Mouse (Mus musculus): ENCODE measurements around the gene Ttc36. TPM values are rescaled to one million over a fixed set of nuclear protein-coding genes. Genes with fewer than 3 reads are reported as not detected.

The Ttc36 gene
- 1.3 TPM in 1 of 2 replicates, not detected in the other for polyA plus RNA-seq (2014; fragmentation: Nextera tagmentation; extraction: Ambion mirVana)

- no peak for ATAC-seq (ENCODE audit: insufficient number of reproducible peaks, insufficient read depth, low FRiP score, low read depth)
- 78% methylated on average over 4 of the region's 4 CpGs for WGBS
- H3K27ac ChIP-seq (replicated peaks in 1 of 2; ENCODE audit: control insufficient read depth in 1 of 2, insufficient read depth in 1 of 2, low read depth in 2 of 2, low read length in 2 of 2): no peak within 1 kb of the TSS
Observed at GRCm38 (mm10) chr9:44802808-44803450, at the start of gene Ttc36. Ttc36 (minus strand) TSS chr9:44803072.

GRCm38 (mm10) chr9:44847446-44847845, 44.6 kb upstream of the Ttc36 start:
- 67% methylated on average over 6 of the region's 6 CpGs for WGBS
- Histone ChIP-seq H3K36me3 (ENCODE audit: control insufficient read depth, insufficient read depth, low read length) (peaks cover 92% of the 10 kb centered on the region), H3K27me3 (ENCODE audit: control insufficient read depth, insufficient read depth, low read length) (no peaks in the 10 kb centered on the region), H3K4me2 (ENCODE audit: low read length) (no peak overlapping the region), H3K9ac (ENCODE audit: low read length) (no peak overlapping the region), H3K27ac (replicated peaks in 1 of 2; ENCODE audit: control insufficient read depth in 1 of 2, insufficient read depth in 1 of 2, low read depth in 2 of 2, low read length in 2 of 2) (no peak overlapping the region; a peak in 1 of 4 replicates), H3K4me1 (ENCODE audit: control insufficient read depth in 2 of 2, insufficient read depth in 2 of 2, low read length in 2 of 2) (peaks cover 0 to 3% of the 10 kb centered on the region in 2 experiments; a peak in 1 of 4 replicates), H3K9me3 (ENCODE audit: control insufficient read depth, low read length) (no peaks in the 10 kb centered on the region), H3K4me3 (ENCODE audit: control insufficient read depth in 1 of 2, insufficient read depth in 1 of 2, low read depth in 1 of 2, low read length in 2 of 2) (no peak overlapping the region)
- ATAC-seq (ENCODE audit: insufficient number of reproducible peaks, insufficient read depth, low FRiP score, low read depth): no peak

More at GRCm38 (mm10) chr9:44802808-44803450, at the start of gene Ttc36:
- Histone ChIP-seq H3K4me3 (ENCODE audit: control insufficient read depth in 1 of 2, insufficient read depth in 1 of 2, low read depth in 1 of 2, low read length in 2 of 2) (no peak within 1 kb of the TSS), H3K4me2 (ENCODE audit: low read length) (no peak within 1 kb of the TSS), H3K9me3 (ENCODE audit: control insufficient read depth, low read length) (no peaks in the 10 kb centered on the region), H3K4me1 (ENCODE audit: control insufficient read depth in 2 of 2, insufficient read depth in 2 of 2, low read length in 2 of 2) (peaks cover 6 to 10% of the 10 kb centered on the region in 2 experiments; a peak in 2 of 4 replicates), H3K36me3 (ENCODE audit: control insufficient read depth, insufficient read depth, low read length) (peaks cover 36% of the 10 kb centered on the region), H3K27me3 (ENCODE audit: control insufficient read depth, insufficient read depth, low read length) (peaks cover 16% of the 10 kb centered on the region), H3K9ac (ENCODE audit: low read length) (no peak within 1 kb of the TSS)

- H3K4me3 ChIP-seq (ENCODE audit: control insufficient read depth in 1 of 2, insufficient read depth in 1 of 2, low read depth in 1 of 2, low read length in 2 of 2): no peak overlapping the region
- H3K9me3 ChIP-seq (ENCODE audit: control insufficient read depth, low read length): no peaks in the 10 kb centered on the region
- H3K9ac ChIP-seq (ENCODE audit: low read length): no peak overlapping the region
- no peak for ATAC-seq (ENCODE audit: insufficient number of reproducible peaks, insufficient read depth, low FRiP score, low read depth)
- no peak overlapping the region for H3K27ac ChIP-seq (replicated peaks in 1 of 2; ENCODE audit: control insufficient read depth in 1 of 2, insufficient read depth in 1 of 2, low read depth in 2 of 2, low read length in 2 of 2)
- H3K36me3 ChIP-seq (ENCODE audit: control insufficient read depth, insufficient read depth, low read length): peaks cover 94% of the 10 kb centered on the region
- H3K27me3 ChIP-seq (ENCODE audit: control insufficient read depth, insufficient read depth, low read length): no peaks in the 10 kb centered on the region
- 85% methylated on average over 10 of the region's 10 CpGs for WGBS
- H3K4me1 ChIP-seq (ENCODE audit: control insufficient read depth in 2 of 2, insufficient read depth in 2 of 2, low read length in 2 of 2): peaks cover 0 to 3% of the 10 kb centered on the region in 2 experiments; a peak in 1 of 4 replicates
- no peak overlapping the region for H3K4me2 ChIP-seq (ENCODE audit: low read length)
Observed at GRCm38 (mm10) chr9:44841241-44841640, 38.4 kb upstream of the Ttc36 start.

GRCm38 (mm10) chr9:44836439-44836838, 33.6 kb upstream of the Ttc36 start:
- Histone ChIP-seq H3K9me3 (ENCODE audit: control insufficient read depth, low read length) (no peaks in the 10 kb centered on the region), H3K9ac (ENCODE audit: low read length) (no peak overlapping the region), H3K36me3 (ENCODE audit: control insufficient read depth, insufficient read depth, low read length) (peaks cover 94% of the 10 kb centered on the region), H3K4me2 (ENCODE audit: low read length) (no peak overlapping the region), H3K27ac (replicated peaks in 1 of 2; ENCODE audit: control insufficient read depth in 1 of 2, insufficient read depth in 1 of 2, low read depth in 2 of 2, low read length in 2 of 2) (no peak overlapping the region), H3K4me1 (ENCODE audit: control insufficient read depth in 2 of 2, insufficient read depth in 2 of 2, low read length in 2 of 2) (no peaks in the 10 kb centered on the region), H3K27me3 (ENCODE audit: control insufficient read depth, insufficient read depth, low read length) (no peaks in the 10 kb centered on the region), H3K4me3 (ENCODE audit: control insufficient read depth in 1 of 2, insufficient read depth in 1 of 2, low read depth in 1 of 2, low read length in 2 of 2) (no peak overlapping the region)
- WGBS: 53% methylated on average over 7 of the region's 7 CpGs
- ATAC-seq (ENCODE audit: insufficient number of reproducible peaks, insufficient read depth, low FRiP score, low read depth): no peak

- Histone ChIP-seq H3K4me1 (ENCODE audit: control insufficient read depth in 2 of 2, insufficient read depth in 2 of 2, low read length in 2 of 2) (no peaks in the 10 kb centered on the region), H3K27me3 (ENCODE audit: control insufficient read depth, insufficient read depth, low read length) (no peaks in the 10 kb centered on the region), H3K4me3 (ENCODE audit: control insufficient read depth in 1 of 2, insufficient read depth in 1 of 2, low read depth in 1 of 2, low read length in 2 of 2) (no peak overlapping the region), H3K9ac (ENCODE audit: low read length) (no peak overlapping the region), H3K4me2 (ENCODE audit: low read length) (no peak overlapping the region), H3K9me3 (ENCODE audit: control insufficient read depth, low read length) (no peaks in the 10 kb centered on the region), H3K36me3 (ENCODE audit: control insufficient read depth, insufficient read depth, low read length) (peaks cover 95% of the 10 kb centered on the region), H3K27ac (replicated peaks in 1 of 2; ENCODE audit: control insufficient read depth in 1 of 2, insufficient read depth in 1 of 2, low read depth in 2 of 2, low read length in 2 of 2) (no peak overlapping the region)
- WGBS: 51% methylated on average over 4 of the region's 4 CpGs
- no peak; the same call in 1 of the 2 replicates for ATAC-seq (ENCODE audit: insufficient number of reproducible peaks, insufficient read depth, low FRiP score, low read depth)
Observed at GRCm38 (mm10) chr9:44832356-44832755, 29.5 kb upstream of the Ttc36 start.

GRCm38 (mm10) chr9:44830506-44830905, 27.6 kb upstream of the Ttc36 start:
- WGBS: 85% methylated on average over 2 of the region's 2 CpGs
- no peak overlapping the region for H3K9ac ChIP-seq (ENCODE audit: low read length)
- no peaks in the 10 kb centered on the region for H3K27me3 ChIP-seq (ENCODE audit: control insufficient read depth, insufficient read depth, low read length)
- ATAC-seq (ENCODE audit: insufficient number of reproducible peaks, insufficient read depth, low FRiP score, low read depth): no peak
- H3K4me3 ChIP-seq (ENCODE audit: control insufficient read depth in 1 of 2, insufficient read depth in 1 of 2, low read depth in 1 of 2, low read length in 2 of 2): no peak overlapping the region
- H3K4me1 ChIP-seq (ENCODE audit: control insufficient read depth in 2 of 2, insufficient read depth in 2 of 2, low read length in 2 of 2): no peaks in the 10 kb centered on the region
- H3K4me2 ChIP-seq (ENCODE audit: low read length): no peak overlapping the region
- peaks cover 99% of the 10 kb centered on the region for H3K36me3 ChIP-seq (ENCODE audit: control insufficient read depth, insufficient read depth, low read length)
- H3K27ac ChIP-seq (replicated peaks in 1 of 2; ENCODE audit: control insufficient read depth in 1 of 2, insufficient read depth in 1 of 2, low read depth in 2 of 2, low read length in 2 of 2): no peak overlapping the region
- no peaks in the 10 kb centered on the region for H3K9me3 ChIP-seq (ENCODE audit: control insufficient read depth, low read length)

GRCm38 (mm10) chr9:44828944-44829343, 26.1 kb upstream of the Ttc36 start:
- H3K27ac ChIP-seq (replicated peaks in 1 of 2; ENCODE audit: control insufficient read depth in 1 of 2, insufficient read depth in 1 of 2, low read depth in 2 of 2, low read length in 2 of 2): no peak overlapping the region
- H3K9me3 ChIP-seq (ENCODE audit: control insufficient read depth, low read length): no peaks in the 10 kb centered on the region
- H3K27me3 ChIP-seq (ENCODE audit: control insufficient read depth, insufficient read depth, low read length): no peaks in the 10 kb centered on the region
- H3K4me2 ChIP-seq (ENCODE audit: low read length): no peak overlapping the region
- ATAC-seq (ENCODE audit: insufficient number of reproducible peaks, insufficient read depth, low FRiP score, low read depth): no peak
- H3K9ac ChIP-seq (ENCODE audit: low read length): no peak overlapping the region
- no peaks in the 10 kb centered on the region for H3K4me1 ChIP-seq (ENCODE audit: control insufficient read depth in 2 of 2, insufficient read depth in 2 of 2, low read length in 2 of 2)
- H3K4me3 ChIP-seq (ENCODE audit: control insufficient read depth in 1 of 2, insufficient read depth in 1 of 2, low read depth in 1 of 2, low read length in 2 of 2): no peak overlapping the region
- peaks cover 99% of the 10 kb centered on the region for H3K36me3 ChIP-seq (ENCODE audit: control insufficient read depth, insufficient read depth, low read length)
- 95% methylated on average over 11 of the region's 11 CpGs for WGBS

GRCm38 (mm10) chr9:44826660-44827059, 23.8 kb upstream of the Ttc36 start:
- Histone ChIP-seq H3K9ac (ENCODE audit: low read length) (no peak overlapping the region), H3K27ac (replicated peaks in 1 of 2; ENCODE audit: control insufficient read depth in 1 of 2, insufficient read depth in 1 of 2, low read depth in 2 of 2, low read length in 2 of 2) (no peak overlapping the region), H3K4me1 (ENCODE audit: control insufficient read depth in 2 of 2, insufficient read depth in 2 of 2, low read length in 2 of 2) (no peaks in the 10 kb centered on the region), H3K4me2 (ENCODE audit: low read length) (no peak overlapping the region), H3K4me3 (ENCODE audit: control insufficient read depth in 1 of 2, insufficient read depth in 1 of 2, low read depth in 1 of 2, low read length in 2 of 2) (no peak overlapping the region), H3K27me3 (ENCODE audit: control insufficient read depth, insufficient read depth, low read length) (no peaks in the 10 kb centered on the region), H3K36me3 (ENCODE audit: control insufficient read depth, insufficient read depth, low read length) (peaks cover 99% of the 10 kb centered on the region), H3K9me3 (ENCODE audit: control insufficient read depth, low read length) (no peaks in the 10 kb centered on the region)
- no peak for ATAC-seq (ENCODE audit: insufficient number of reproducible peaks, insufficient read depth, low FRiP score, low read depth)
- 83% methylated on average over 7 of the region's 7 CpGs for WGBS

All from heart, embryonic 14.5 days (tissue).